Mouse (Mus musculus): ENCODE data around the gene Arrdc4. TPM values are rescaled to one million over a fixed set of nuclear protein-coding genes. Genes with fewer than 3 reads are reported as not detected.

The Arrdc4 gene
- polyA plus RNA-seq, 1 experiment from 2014 or later = 21.3 TPM

DNA sequence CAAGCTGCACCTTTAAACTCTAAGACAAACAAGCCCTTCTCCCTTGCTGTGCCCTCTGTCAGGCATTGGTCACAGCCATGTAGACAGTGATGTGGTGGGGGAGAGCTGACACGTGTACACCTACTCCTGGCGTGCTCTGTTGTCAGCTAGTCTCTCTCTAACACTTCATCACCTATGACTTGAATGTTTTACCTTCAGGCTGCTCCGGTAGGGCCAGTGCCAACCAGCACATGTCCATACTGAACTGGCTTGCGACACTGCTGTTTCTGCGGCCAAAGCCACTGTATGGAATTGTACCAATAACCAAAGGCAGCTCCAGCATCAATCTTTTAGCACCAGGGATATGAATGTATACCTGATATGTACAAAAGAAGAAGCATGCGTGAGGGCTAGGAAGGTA, 8.3 kb downstream of the Arrdc4 start:
- 90% methylated on average over 6 of the region's 6 CpGs for WGBS
- no peak overlapping the region for H3K27ac ChIP-seq
- no peaks in the 10 kb centered on the region for H3K9me3 ChIP-seq
- no peaks in the 10 kb centered on the region for H3K4me1 ChIP-seq (replicated peaks)
- H3K27me3 ChIP-seq (ENCODE audit: insufficient read depth, poor library complexity, severe bottlenecking) = no peaks in the 10 kb centered on the region
- no peak for DNase-seq (ENCODE audit: low spot score)
- peaks cover 80% of the 10 kb centered on the region for H3K36me3 ChIP-seq
- no peak overlapping the region for H3K4me3 ChIP-seq

DNA sequence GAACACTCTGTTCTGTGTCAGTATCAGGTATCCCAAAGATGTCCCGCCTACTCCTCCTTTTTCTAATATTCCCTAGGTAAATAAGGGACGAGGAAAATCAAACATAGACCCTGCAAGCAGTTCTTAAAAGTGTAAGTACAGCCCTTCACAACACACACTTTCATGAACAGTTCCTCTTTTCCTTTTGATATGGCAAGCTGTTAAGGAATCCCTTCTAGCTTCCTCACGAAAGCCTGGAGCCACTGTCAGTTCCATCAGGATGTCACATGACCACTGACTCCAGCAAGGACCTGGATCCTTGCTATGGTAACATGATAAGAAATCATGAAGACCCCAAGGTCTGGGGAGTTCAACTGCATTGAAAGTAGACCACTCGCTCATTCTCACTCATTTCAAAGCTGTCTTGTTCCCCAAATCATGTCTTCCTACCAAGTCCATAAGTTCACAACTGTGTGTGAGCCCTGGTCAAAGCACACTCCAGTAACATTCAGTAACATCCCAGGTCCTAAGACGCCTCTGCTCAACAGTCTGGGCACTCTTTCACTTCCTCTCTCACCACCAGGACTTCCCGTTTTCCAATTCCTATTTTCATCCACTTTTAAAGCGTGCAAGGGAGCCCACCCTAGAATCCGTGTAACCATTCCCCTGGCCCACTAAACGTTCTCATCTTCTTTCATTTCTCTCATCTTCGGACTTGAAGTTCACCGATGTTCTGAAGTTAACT, 10.2 kb downstream of the Arrdc4 start:
- Histone ChIP-seq H3K36me3 (peaks cover 68% of the 10 kb centered on the region), H3K4me1 (replicated peaks) (no peaks in the 10 kb centered on the region), H3K27ac (no peak overlapping the region), H3K9me3 (no peaks in the 10 kb centered on the region), H3K27me3 (ENCODE audit: insufficient read depth, poor library complexity, severe bottlenecking) (no peaks in the 10 kb centered on the region), H3K4me3 (no peak overlapping the region)
- no peak for DNase-seq (ENCODE audit: low spot score)
- 92% methylated on average over 11 of the region's 11 CpGs for WGBS

DNA sequence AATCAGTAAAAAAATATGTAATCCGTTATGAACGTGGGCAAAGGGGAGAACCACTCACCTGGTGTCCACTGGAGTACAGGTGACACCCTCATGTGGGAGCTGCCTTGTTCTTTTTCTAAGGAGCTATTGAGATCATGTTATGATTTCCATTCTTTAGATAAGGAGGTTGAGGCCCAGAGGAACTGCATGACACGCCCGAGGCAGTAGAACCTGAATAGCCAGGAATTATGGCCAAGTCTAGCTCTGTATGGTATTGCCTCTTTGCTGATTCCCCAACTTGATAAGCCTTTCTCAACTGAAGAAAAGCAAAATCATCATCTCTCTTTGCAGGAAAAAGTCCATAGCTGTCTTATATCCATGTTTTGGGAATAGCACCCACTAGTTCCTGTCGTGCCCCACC, 22.7 kb downstream of the Arrdc4 start:
- H3K9me3 ChIP-seq = no peaks in the 10 kb centered on the region
- no peak overlapping the region for H3K27ac ChIP-seq
- H3K27me3 ChIP-seq (ENCODE audit: insufficient read depth, poor library complexity, severe bottlenecking) = no peaks in the 10 kb centered on the region
- H3K4me1 ChIP-seq (replicated peaks) = no peaks in the 10 kb centered on the region
- H3K4me3 ChIP-seq = no peak overlapping the region
- DNase-seq (ENCODE audit: low spot score) = no peak
- 94% methylated on average over 5 of the region's 5 CpGs for WGBS
- no peaks in the 10 kb centered on the region for H3K36me3 ChIP-seq

DNA sequence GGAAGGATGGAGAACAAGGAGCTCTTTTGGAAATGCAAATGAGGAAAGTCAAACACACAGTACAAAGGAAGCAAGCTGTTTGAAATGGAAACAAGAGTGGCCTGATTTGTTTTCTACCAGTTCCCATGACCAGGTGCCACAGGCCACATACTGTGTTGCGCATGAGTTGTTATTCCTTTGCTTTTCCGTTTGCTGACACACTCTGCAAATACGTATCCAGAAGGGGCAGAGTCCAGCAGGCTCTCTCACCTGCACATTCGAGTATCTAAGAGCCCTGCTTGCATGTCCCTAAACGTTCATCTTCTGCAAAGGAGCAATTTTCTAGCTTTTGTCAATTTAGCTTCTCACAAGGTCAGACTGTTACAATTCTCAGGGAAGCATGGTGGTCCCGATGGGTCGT, 24.3 kb downstream of the Arrdc4 start:
- H3K4me1 ChIP-seq (replicated peaks) = no peaks in the 10 kb centered on the region
- no peak for DNase-seq (ENCODE audit: low spot score)
- 80% methylated on average over 7 of the region's 7 CpGs for WGBS
- H3K27me3 ChIP-seq (ENCODE audit: insufficient read depth, poor library complexity, severe bottlenecking) = no peaks in the 10 kb centered on the region
- no peak overlapping the region for H3K27ac ChIP-seq
- H3K36me3 ChIP-seq = no peaks in the 10 kb centered on the region
- no peak overlapping the region for H3K4me3 ChIP-seq
- no peaks in the 10 kb centered on the region for H3K9me3 ChIP-seq

- no peaks in the 10 kb centered on the region for H3K36me3 ChIP-seq
- no peak overlapping the region for H3K27ac ChIP-seq
- H3K27me3 ChIP-seq (ENCODE audit: insufficient read depth, poor library complexity, severe bottlenecking) = no peaks in the 10 kb centered on the region
- no peak for DNase-seq (ENCODE audit: low spot score)
- no peak overlapping the region for H3K4me3 ChIP-seq
- no peaks in the 10 kb centered on the region for H3K9me3 ChIP-seq
- WGBS = 89% methylated on average over 4 of the region's 4 CpGs
- peaks cover 12% of the 10 kb centered on the region for H3K4me1 ChIP-seq (replicated peaks)
These were observed 27.5 kb downstream of the Arrdc4 start for GRCm38 (mm10) chr7:68721520-68721919.

- no peaks in the 10 kb centered on the region for H3K36me3 ChIP-seq
- H3K4me1 ChIP-seq (replicated peaks) = peaks cover 12% of the 10 kb centered on the region
- DNase-seq (ENCODE audit: low spot score) = no peak
- no peaks in the 10 kb centered on the region for H3K9me3 ChIP-seq
- no peaks in the 10 kb centered on the region for H3K27me3 ChIP-seq (ENCODE audit: insufficient read depth, poor library complexity, severe bottlenecking)
- H3K4me3 ChIP-seq = no peak overlapping the region
- no peak overlapping the region for H3K27ac ChIP-seq
These were observed 31.1 kb downstream of the Arrdc4 start for GRCm38 (mm10) chr7:68717988-68718387.

GRCm38 (mm10) chr7:68717498-68717897, 31.5 kb downstream of the Arrdc4 start:
- H3K9me3 ChIP-seq = no peaks in the 10 kb centered on the region
- H3K27me3 ChIP-seq (ENCODE audit: insufficient read depth, poor library complexity, severe bottlenecking) = no peaks in the 10 kb centered on the region
- H3K4me1 ChIP-seq (replicated peaks) = peaks cover 12% of the 10 kb centered on the region
- no peak for DNase-seq (ENCODE audit: low spot score)
- no peak overlapping the region for H3K4me3 ChIP-seq
- no peak overlapping the region for H3K27ac ChIP-seq
- no peaks in the 10 kb centered on the region for H3K36me3 ChIP-seq
- 54% methylated on average over 10 of the region's 10 CpGs for WGBS

DNA sequence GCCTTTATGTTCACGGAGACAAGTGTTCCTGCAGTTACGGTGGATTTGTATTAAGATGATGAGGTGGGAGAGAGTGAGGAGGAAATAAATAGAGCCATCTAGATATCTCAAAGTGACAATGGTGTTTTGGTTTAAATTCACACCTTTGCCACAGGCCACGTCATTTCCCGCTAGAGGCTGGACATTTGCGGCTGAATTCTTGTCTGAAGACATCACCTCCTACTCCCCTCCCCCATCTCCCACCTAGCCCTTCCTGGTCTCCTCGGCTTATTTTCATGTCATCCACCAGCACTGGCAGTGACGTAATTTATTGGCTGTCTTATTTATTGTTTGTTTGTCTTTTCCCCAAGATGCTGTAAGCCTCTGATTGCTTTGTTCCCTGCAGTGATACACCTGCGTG, 32.1 kb downstream of the Arrdc4 start:
- no peaks in the 10 kb centered on the region for H3K9me3 ChIP-seq
- H3K27me3 ChIP-seq (ENCODE audit: insufficient read depth, poor library complexity, severe bottlenecking) = no peaks in the 10 kb centered on the region
- H3K36me3 ChIP-seq = no peaks in the 10 kb centered on the region
- DNase-seq (ENCODE audit: low spot score) = no peak
- H3K27ac ChIP-seq = no peak overlapping the region
- H3K4me1 ChIP-seq (replicated peaks) = peaks cover 12% of the 10 kb centered on the region
- 79% methylated on average over 8 of the region's 8 CpGs for WGBS
- no peak overlapping the region for H3K4me3 ChIP-seq

DNA sequence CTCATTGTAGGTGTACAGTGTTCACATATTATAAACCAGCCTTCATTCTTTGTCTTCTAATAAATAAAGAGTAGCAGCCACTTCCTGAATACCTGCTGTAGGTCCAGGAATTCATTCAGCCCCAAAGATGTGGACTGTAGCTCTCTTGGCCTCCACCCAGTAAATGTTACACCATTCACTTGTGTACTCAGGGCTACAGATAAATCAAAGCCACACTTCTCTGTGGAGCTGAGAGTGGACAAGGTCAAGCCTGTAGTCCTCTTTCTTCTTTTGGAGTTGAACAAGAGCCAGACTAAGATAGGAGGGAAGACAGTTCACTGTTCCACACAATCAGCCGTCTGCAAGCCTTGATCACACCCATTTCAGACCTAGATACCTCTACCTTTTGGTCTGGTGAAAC, 36.1 kb downstream of the Arrdc4 start:
- H3K4me3 ChIP-seq = no peak overlapping the region
- WGBS = 93% methylated on average over 1 of the region's 1 CpGs

DNA sequence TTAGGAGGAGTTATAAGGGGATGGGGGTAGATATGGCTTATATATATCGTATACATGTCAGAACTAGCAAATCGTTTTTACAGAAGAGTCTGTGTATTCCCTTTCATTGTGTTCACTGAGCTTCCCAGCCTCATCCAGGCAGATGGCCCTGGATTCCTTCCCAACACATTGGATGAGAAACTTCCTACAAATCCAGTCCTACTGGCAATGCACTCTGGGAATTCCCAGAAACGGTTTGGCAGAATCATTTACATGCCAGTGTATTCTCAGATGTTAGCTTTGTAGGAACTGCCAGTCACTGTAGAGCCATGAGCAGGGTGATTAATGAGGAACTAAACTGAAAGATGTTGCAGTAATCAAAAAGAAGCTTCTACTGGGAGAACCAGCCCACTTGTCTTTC, 36.6 kb downstream of the Arrdc4 start:
- WGBS = 87% methylated on average over 3 of the region's 3 CpGs
- Histone ChIP-seq H3K36me3 (no peaks in the 10 kb centered on the region), H3K27me3 (ENCODE audit: insufficient read depth, poor library complexity, severe bottlenecking) (no peaks in the 10 kb centered on the region), H3K4me3 (no peak overlapping the region), H3K9me3 (no peaks in the 10 kb centered on the region), H3K27ac (no peak overlapping the region), H3K4me1 (replicated peaks) (peaks cover 4% of the 10 kb centered on the region)
- DNase-seq (ENCODE audit: low spot score) = no peak

More for the DNA sequence above, 36.1 kb downstream of the Arrdc4 start:
- no peaks in the 10 kb centered on the region for H3K9me3 ChIP-seq
- no peaks in the 10 kb centered on the region for H3K36me3 ChIP-seq
- peaks cover 9% of the 10 kb centered on the region for H3K4me1 ChIP-seq (replicated peaks)
- DNase-seq (ENCODE audit: low spot score) = no peak
- no peak overlapping the region for H3K27ac ChIP-seq
- H3K27me3 ChIP-seq (ENCODE audit: insufficient read depth, poor library complexity, severe bottlenecking) = no peaks in the 10 kb centered on the region

GRCm38 (mm10) chr7:68709319-68709573, 39.8 kb downstream of the Arrdc4 start:
- Histone ChIP-seq H3K9me3 (no peaks in the 10 kb centered on the region), H3K27me3 (ENCODE audit: insufficient read depth, poor library complexity, severe bottlenecking) (no peaks in the 10 kb centered on the region), H3K4me1 (replicated peaks) (no peaks in the 10 kb centered on the region), H3K27ac (no peak overlapping the region), H3K36me3 (no peaks in the 10 kb centered on the region), H3K4me3 (no peak overlapping the region)
- WGBS = 82% methylated on average over 1 of the region's 1 CpGs
- DNase-seq (ENCODE audit: low spot score) = no peak

GRCm38 (mm10) chr7:68708563-68709318, 40.3 kb downstream of the Arrdc4 start:
- 82% methylated on average over 3 of the region's 3 CpGs for WGBS
- no peaks in the 10 kb centered on the region for H3K4me1 ChIP-seq (replicated peaks)
- no peak for DNase-seq (ENCODE audit: low spot score)
- H3K4me3 ChIP-seq = no peak overlapping the region
- no peaks in the 10 kb centered on the region for H3K36me3 ChIP-seq
- H3K27me3 ChIP-seq (ENCODE audit: insufficient read depth, poor library complexity, severe bottlenecking) = no peaks in the 10 kb centered on the region
- H3K9me3 ChIP-seq = no peaks in the 10 kb centered on the region
- no peak overlapping the region for H3K27ac ChIP-seq

DNA sequence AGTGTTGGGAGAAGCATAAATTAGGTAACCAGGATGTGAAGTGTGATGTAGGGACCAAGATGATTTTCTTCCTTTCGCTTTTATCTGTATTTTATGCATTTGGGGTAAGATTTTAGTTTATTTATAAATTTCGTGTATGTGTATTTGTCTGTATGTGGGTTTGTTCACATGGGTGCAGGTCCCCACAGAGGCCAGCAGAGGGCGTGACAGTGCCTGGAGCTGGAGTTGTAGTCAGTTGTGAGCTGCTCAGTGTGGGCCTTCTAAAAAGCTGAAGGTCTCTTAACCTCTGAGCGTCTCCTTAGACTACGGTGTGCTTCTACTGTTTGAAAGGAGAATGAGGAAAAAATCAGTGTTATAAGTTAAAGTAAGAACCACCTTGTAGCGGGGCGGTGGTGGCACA, 43.9 kb downstream of the Arrdc4 start:
- no peaks in the 10 kb centered on the region for H3K27me3 ChIP-seq (ENCODE audit: insufficient read depth, poor library complexity, severe bottlenecking)
- no peak for DNase-seq (ENCODE audit: low spot score)
- H3K27ac ChIP-seq = no peak overlapping the region
- H3K9me3 ChIP-seq = no peaks in the 10 kb centered on the region
- WGBS = 91% methylated on average over 7 of the region's 7 CpGs
- no peaks in the 10 kb centered on the region for H3K4me1 ChIP-seq (replicated peaks)
- no peak overlapping the region for H3K4me3 ChIP-seq
- H3K36me3 ChIP-seq = no peaks in the 10 kb centered on the region

Data from hindbrain, embryonic 10.5 days (tissue).